Mouse (Mus musculus): Measurements from ENCODE around the gene Spsb3.

DNA sequence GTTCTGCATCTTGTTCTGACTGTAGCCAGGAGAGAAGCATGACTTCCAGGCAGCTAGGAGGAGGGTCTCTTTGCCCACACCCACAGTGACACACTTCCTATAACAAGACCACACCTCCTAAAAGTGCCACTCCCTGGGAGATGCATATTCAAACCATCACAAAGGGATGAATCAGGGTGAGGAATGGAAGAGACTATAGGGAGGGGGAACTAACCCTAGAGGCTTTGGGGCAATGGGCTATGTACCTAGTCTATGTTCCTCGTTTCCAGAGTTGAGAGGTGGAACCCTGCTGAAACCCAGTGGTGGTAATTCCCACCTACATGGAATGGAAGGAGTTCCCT is 12.1 kb upstream of the Spsb3 start:
- TF ChIP-seq POLR2A (IDR thresholded peaks at IDR 0.05; ENCODE audit: low read depth, low read length) (no peak), CTCF (IDR thresholded peaks at IDR 0.05; ENCODE audit: extremely low read depth, insufficient read depth, insufficient read length, insufficient replicate concordance) (no peak)
